Mouse (Mus musculus): ENCODE measurements around the gene Rtn1. TPM values are rescaled to one million over a fixed set of nuclear protein-coding genes. Genes with fewer than 3 reads are reported as not detected.

Rtn1 gene
- polyA plus RNA-seq, 1 experiment: not detected

- no peak overlapping the region for H3K4me3 ChIP-seq
- no peak overlapping the region for H3ac ChIP-seq (ENCODE audit: control insufficient read depth, insufficient read length)
- TF ChIP-seq MAX (IDR thresholded peaks at IDR 0.05; ENCODE audit: low read depth) (no peak), SRF (IDR thresholded peaks at IDR 0.05; ENCODE audit: control insufficient read depth, insufficient read length, low read depth) (no peak), POLR2A (IDR thresholded peaks at IDR 0.05; ENCODE audit: insufficient read length, low read depth) (no peak), MYOD1 (IDR thresholded peaks at IDR 0.05; ENCODE audit: control insufficient read depth in 1 of 3, insufficient read length in 2 of 3, low read depth in 2 of 3) (no peak), USF1 (IDR thresholded peaks at IDR 0.05; ENCODE audit: low read depth) (no peak), CEBPB (IDR thresholded peaks at IDR 0.05; ENCODE audit: insufficient read depth, poor library complexity, severe bottlenecking) (no peak), REST (IDR thresholded peaks at IDR 0.05; ENCODE audit: insufficient read depth, insufficient read length) (no peak), TCF3 (IDR thresholded peaks at IDR 0.05; ENCODE audit: insufficient read length, low read depth) (no peak), TCF12 (IDR thresholded peaks at IDR 0.05; ENCODE audit: insufficient read depth, poor library complexity, severe bottlenecking) (no peak), MYOG (IDR thresholded peaks at IDR 0.05; ENCODE audit: control insufficient read depth in 1 of 3, insufficient read depth in 1 of 3, insufficient read length in 2 of 3, low read depth in 2 of 3) (no peak), POLR2AphosphoS2 (IDR thresholded peaks at IDR 0.05; ENCODE audit: insufficient read length, low read depth) (no peak)
- no peaks in the 10 kb centered on the region for H3K79me2 ChIP-seq (ENCODE audit: control insufficient read depth, insufficient read depth)
- H3K27me3 ChIP-seq (ENCODE audit: control insufficient read depth, insufficient read depth, insufficient read length): peaks cover 5% of the 10 kb centered on the region
- H3K4me2 ChIP-seq (ENCODE audit: low read depth): no peak overlapping the region
- H3K36me3 ChIP-seq (ENCODE audit: control insufficient read depth, insufficient read depth): no peaks in the 10 kb centered on the region
Observed at GRCm38 (mm10) chr12:72308506-72308905, 100.3 kb downstream of the Rtn1 start.

DNA sequence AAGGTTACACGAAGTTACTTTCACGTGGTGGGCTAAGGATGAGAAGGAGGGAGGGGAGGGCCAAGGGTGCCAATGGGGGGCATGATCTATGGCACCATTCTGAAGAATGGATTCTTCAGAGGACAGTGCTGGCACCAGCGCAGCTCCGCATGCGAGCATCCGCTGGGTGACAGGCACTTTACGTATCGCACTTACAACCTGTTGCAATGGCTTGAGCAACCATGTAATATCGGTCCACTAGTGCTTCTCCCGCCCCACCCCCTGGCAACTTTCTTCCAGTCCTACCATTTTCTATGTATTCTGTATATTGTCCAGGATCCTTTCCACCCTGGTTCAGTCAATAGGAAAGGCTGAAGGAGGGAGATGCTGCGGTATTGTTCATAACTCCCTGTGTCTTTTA lies 102.6 kb downstream of the Rtn1 start:
- H3K36me3 ChIP-seq (ENCODE audit: control insufficient read depth, insufficient read depth): no peaks in the 10 kb centered on the region
- H3K79me2 ChIP-seq (ENCODE audit: control insufficient read depth, insufficient read depth): no peaks in the 10 kb centered on the region
- H3K4me2 ChIP-seq (ENCODE audit: low read depth): no peak overlapping the region
- H3ac ChIP-seq (ENCODE audit: control insufficient read depth, insufficient read length): no peak overlapping the region
- no peak overlapping the region for H3K4me3 ChIP-seq
- H3K27me3 ChIP-seq (ENCODE audit: control insufficient read depth, insufficient read depth, insufficient read length): peaks cover 10% of the 10 kb centered on the region
- TF ChIP-seq TCF12 (IDR thresholded peaks at IDR 0.05; ENCODE audit: insufficient read depth, poor library complexity, severe bottlenecking) (no peak), MYOD1 (IDR thresholded peaks at IDR 0.05; ENCODE audit: control insufficient read depth in 1 of 3, insufficient read length in 2 of 3, low read depth in 2 of 3) (no peak), MAX (IDR thresholded peaks at IDR 0.05; ENCODE audit: low read depth) (no peak), MYOG (IDR thresholded peaks at IDR 0.05; ENCODE audit: control insufficient read depth in 1 of 3, insufficient read depth in 1 of 3, insufficient read length in 2 of 3, low read depth in 2 of 3) (no peak), POLR2AphosphoS2 (IDR thresholded peaks at IDR 0.05; ENCODE audit: insufficient read length, low read depth) (no peak)

- no peaks in the 10 kb centered on the region for H3K36me3 ChIP-seq (ENCODE audit: control insufficient read depth, insufficient read depth)
- no peak overlapping the region for H3K4me3 ChIP-seq
- H3ac ChIP-seq (ENCODE audit: control insufficient read depth, insufficient read length): no peak overlapping the region
- no peaks in the 10 kb centered on the region for H3K79me2 ChIP-seq (ENCODE audit: control insufficient read depth, insufficient read depth)
- TF ChIP-seq USF1 (IDR thresholded peaks at IDR 0.05; ENCODE audit: low read depth): no peak
- no peak for TF ChIP-seq REST (IDR thresholded peaks at IDR 0.05; ENCODE audit: insufficient read depth, insufficient read length)
- no peak for TF ChIP-seq MAX (IDR thresholded peaks at IDR 0.05; ENCODE audit: low read depth)
- TF ChIP-seq E2F4 (IDR thresholded peaks at IDR 0.05; ENCODE audit: insufficient read depth): no peak
- TF ChIP-seq POLR2AphosphoS2 (IDR thresholded peaks at IDR 0.05; ENCODE audit: insufficient read length, low read depth): no peak
- TF ChIP-seq TCF3 (IDR thresholded peaks at IDR 0.05; ENCODE audit: insufficient read length, low read depth): no peak
- TF ChIP-seq CEBPB (IDR thresholded peaks at IDR 0.05; ENCODE audit: insufficient read depth, poor library complexity, severe bottlenecking): no peak
- no peak for TF ChIP-seq MYOD1 (IDR thresholded peaks at IDR 0.05; ENCODE audit: control insufficient read depth in 1 of 3, insufficient read length in 2 of 3, low read depth in 2 of 3)
- no peak for TF ChIP-seq TCF12 (IDR thresholded peaks at IDR 0.05; ENCODE audit: insufficient read depth, poor library complexity, severe bottlenecking)
- no peak for TF ChIP-seq POLR2A (IDR thresholded peaks at IDR 0.05; ENCODE audit: insufficient read length, low read depth)
- no peak for TF ChIP-seq SRF (IDR thresholded peaks at IDR 0.05; ENCODE audit: control insufficient read depth, insufficient read length, low read depth)
- no peak for TF ChIP-seq MYOG (IDR thresholded peaks at IDR 0.05; ENCODE audit: control insufficient read depth in 1 of 3, insufficient read depth in 1 of 3, insufficient read length in 2 of 3, low read depth in 2 of 3)
- H3K4me2 ChIP-seq (ENCODE audit: low read depth): no peak overlapping the region
- peaks cover 10% of the 10 kb centered on the region for H3K27me3 ChIP-seq (ENCODE audit: control insufficient read depth, insufficient read depth, insufficient read length)
Observed at GRCm38 (mm10) chr12:72305421-72305820, 103.4 kb downstream of the Rtn1 start.

DNA sequence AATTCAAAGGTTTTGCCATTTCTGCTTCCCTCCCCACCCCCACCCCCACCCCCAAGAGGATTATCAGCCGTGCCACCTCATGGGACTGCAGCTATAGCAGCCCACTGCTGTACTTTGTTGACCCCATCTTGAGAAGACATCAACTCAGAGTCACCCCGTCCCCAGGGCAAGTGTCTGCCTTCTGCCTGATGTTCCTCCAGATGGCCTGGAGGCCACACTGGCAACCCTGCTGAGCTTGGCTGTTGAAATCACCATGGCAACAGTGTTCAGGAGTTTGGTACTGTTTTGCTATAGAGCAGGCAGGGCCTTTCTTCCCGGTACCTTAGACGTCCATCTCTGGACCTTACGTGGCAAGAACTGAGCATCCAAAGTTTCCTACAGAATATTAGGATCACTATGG lies 103.9 kb downstream of the Rtn1 start:
- no peak for TF ChIP-seq CEBPB (IDR thresholded peaks at IDR 0.05; ENCODE audit: insufficient read depth, poor library complexity, severe bottlenecking)
- no peak for TF ChIP-seq SRF (IDR thresholded peaks at IDR 0.05; ENCODE audit: control insufficient read depth, insufficient read length, low read depth)
- TF ChIP-seq E2F4 (IDR thresholded peaks at IDR 0.05; ENCODE audit: insufficient read depth): no peak
- no peak for TF ChIP-seq POLR2AphosphoS2 (IDR thresholded peaks at IDR 0.05; ENCODE audit: insufficient read length, low read depth)
- no peak for TF ChIP-seq MYOD1 (IDR thresholded peaks at IDR 0.05; ENCODE audit: control insufficient read depth in 1 of 3, insufficient read length in 2 of 3, low read depth in 2 of 3)
- no peak for TF ChIP-seq MYOG (IDR thresholded peaks at IDR 0.05; ENCODE audit: control insufficient read depth in 1 of 3, insufficient read depth in 1 of 3, insufficient read length in 2 of 3, low read depth in 2 of 3)
- no peak for TF ChIP-seq TCF3 (IDR thresholded peaks at IDR 0.05; ENCODE audit: insufficient read length, low read depth)
- TF ChIP-seq MAX (IDR thresholded peaks at IDR 0.05; ENCODE audit: low read depth): no peak
- no peak for TF ChIP-seq REST (IDR thresholded peaks at IDR 0.05; ENCODE audit: insufficient read depth, insufficient read length)
- TF ChIP-seq TCF12 (IDR thresholded peaks at IDR 0.05; ENCODE audit: insufficient read depth, poor library complexity, severe bottlenecking): no peak
- TF ChIP-seq USF1 (IDR thresholded peaks at IDR 0.05; ENCODE audit: low read depth): no peak
- no peak for TF ChIP-seq POLR2A (IDR thresholded peaks at IDR 0.05; ENCODE audit: insufficient read length, low read depth)
- no peak overlapping the region for H3ac ChIP-seq (ENCODE audit: control insufficient read depth, insufficient read length)
- no peak overlapping the region for H3K4me3 ChIP-seq
- H3K4me2 ChIP-seq (ENCODE audit: low read depth): no peak overlapping the region
- no peaks in the 10 kb centered on the region for H3K36me3 ChIP-seq (ENCODE audit: control insufficient read depth, insufficient read depth)
- peaks cover 6% of the 10 kb centered on the region for H3K27me3 ChIP-seq (ENCODE audit: control insufficient read depth, insufficient read depth, insufficient read length)
- no peaks in the 10 kb centered on the region for H3K79me2 ChIP-seq (ENCODE audit: control insufficient read depth, insufficient read depth)

DNA sequence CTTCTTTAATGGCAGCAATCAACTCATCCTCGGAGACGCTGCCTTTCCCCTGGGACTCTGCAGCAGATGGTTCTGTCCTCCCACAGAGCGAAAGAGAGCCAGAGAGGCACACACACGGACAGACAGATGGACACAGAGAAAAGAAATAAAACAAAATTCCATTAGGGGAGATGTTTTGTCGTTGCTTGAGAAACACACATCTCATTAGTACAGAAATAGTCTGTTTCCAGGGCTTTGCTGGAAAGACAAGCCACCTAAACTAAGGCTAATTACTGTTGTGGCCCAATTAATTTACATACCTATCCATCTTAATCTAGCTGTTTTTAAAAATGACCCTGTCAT lies 104.5 kb downstream of the Rtn1 start:
- Histone ChIP-seq H3K4me2 (ENCODE audit: low read depth) (no peak overlapping the region), H3K79me2 (ENCODE audit: control insufficient read depth, insufficient read depth) (no peaks in the 10 kb centered on the region), H3K27me3 (ENCODE audit: control insufficient read depth, insufficient read depth, insufficient read length) (peaks cover 6% of the 10 kb centered on the region), H3ac (ENCODE audit: control insufficient read depth, insufficient read length) (no peak overlapping the region), H3K36me3 (ENCODE audit: control insufficient read depth, insufficient read depth) (no peaks in the 10 kb centered on the region), H3K4me3 (no peak overlapping the region)
- TF ChIP-seq CEBPB (IDR thresholded peaks at IDR 0.05; ENCODE audit: insufficient read depth, poor library complexity, severe bottlenecking): no peak
- no peak for TF ChIP-seq USF1 (IDR thresholded peaks at IDR 0.05; ENCODE audit: low read depth)
- no peak for TF ChIP-seq TCF12 (IDR thresholded peaks at IDR 0.05; ENCODE audit: insufficient read depth, poor library complexity, severe bottlenecking)
- no peak for TF ChIP-seq SRF (IDR thresholded peaks at IDR 0.05; ENCODE audit: control insufficient read depth, insufficient read length, low read depth)
- TF ChIP-seq MYOG (IDR thresholded peaks at IDR 0.05; ENCODE audit: control insufficient read depth in 1 of 3, insufficient read depth in 1 of 3, insufficient read length in 2 of 3, low read depth in 2 of 3): no peak
- TF ChIP-seq REST (IDR thresholded peaks at IDR 0.05; ENCODE audit: insufficient read depth, insufficient read length): no peak

Measured in myocyte (in vitro differentiated cells).